Mouse (Mus musculus) kidney, adult 2 months (tissue): ENCODE measurements around the gene Oit1.

Source experiments
- CTCF ChIP-seq: fragments of 200-500 bp; conservative IDR thresholded peaks from 2 replicates; pipeline ENCODE4 v1.5.1; 2011; ENCODE audit warnings: low read depth, mild to moderate bottlenecking, control low read depth, low read length, moderate library complexity, mixed read lengths; ENCODE audit not compliant: insufficient read depth, insufficient read length
- POLR2A ChIP-seq: fragments of 200-500 bp; IDR thresholded peaks from one replicate; pipeline ENCODE4 v1.6.1; 2011; ENCODE audit warnings: low read depth, low read length, control low read depth

DNA sequence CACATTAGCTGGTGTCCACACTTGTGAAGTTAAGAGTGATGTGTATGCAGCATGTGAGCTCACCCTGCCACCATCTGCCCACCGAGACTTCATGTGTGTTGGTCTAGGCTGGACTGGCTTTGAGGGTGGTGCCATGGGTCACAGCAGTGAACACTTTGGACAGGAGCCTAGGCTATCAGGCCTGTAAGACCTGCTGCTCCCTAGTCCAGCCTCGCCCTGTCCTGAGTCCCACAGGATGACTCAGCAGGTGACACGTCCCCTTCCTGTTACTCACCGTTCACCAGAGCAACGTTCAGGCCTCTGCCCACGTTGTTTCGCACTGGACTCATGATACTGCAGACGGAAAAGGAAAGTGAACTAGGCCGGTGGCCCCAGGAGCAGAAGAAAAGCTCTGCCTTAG lies 21.7 kb downstream of the Oit1 start:
- no peak for TF ChIP-seq CTCF
- no peak for TF ChIP-seq POLR2A
